Mouse (Mus musculus): Measurements from ENCODE around the gene Zic1.

GRCm38 (mm10) chr9:91353551-91354433 is 11.8 kb downstream of the Zic1 start:
- TF ChIP-seq POLR2A (IDR thresholded peaks at IDR 0.05; ENCODE audit: borderline replicate concordance, extremely low read depth, low read depth, low read length) (no peak), CTCF (IDR thresholded peaks at IDR 0.05; ENCODE audit: insufficient read depth, low read length) (no peak)
